Mouse (Mus musculus) T-helper 1 cell (primary cell): ENCODE data around the gene Npb.
"Not testable (repeated sequence)": the region's sequence is repeated elsewhere in the genome, so short reads cannot be mapped to it uniquely, and the experiment has no call there.

Source experiments
- in situ Hi-C: fragments of 300-600 bp; cut with MboI, MseI; formaldehyde crosslinking; loops from one replicate; pipeline ENCODE4 v1.15.1; 2025; ENCODE audit warnings: high pct_unique_total_duplicates

Gene Npb

DNA sequence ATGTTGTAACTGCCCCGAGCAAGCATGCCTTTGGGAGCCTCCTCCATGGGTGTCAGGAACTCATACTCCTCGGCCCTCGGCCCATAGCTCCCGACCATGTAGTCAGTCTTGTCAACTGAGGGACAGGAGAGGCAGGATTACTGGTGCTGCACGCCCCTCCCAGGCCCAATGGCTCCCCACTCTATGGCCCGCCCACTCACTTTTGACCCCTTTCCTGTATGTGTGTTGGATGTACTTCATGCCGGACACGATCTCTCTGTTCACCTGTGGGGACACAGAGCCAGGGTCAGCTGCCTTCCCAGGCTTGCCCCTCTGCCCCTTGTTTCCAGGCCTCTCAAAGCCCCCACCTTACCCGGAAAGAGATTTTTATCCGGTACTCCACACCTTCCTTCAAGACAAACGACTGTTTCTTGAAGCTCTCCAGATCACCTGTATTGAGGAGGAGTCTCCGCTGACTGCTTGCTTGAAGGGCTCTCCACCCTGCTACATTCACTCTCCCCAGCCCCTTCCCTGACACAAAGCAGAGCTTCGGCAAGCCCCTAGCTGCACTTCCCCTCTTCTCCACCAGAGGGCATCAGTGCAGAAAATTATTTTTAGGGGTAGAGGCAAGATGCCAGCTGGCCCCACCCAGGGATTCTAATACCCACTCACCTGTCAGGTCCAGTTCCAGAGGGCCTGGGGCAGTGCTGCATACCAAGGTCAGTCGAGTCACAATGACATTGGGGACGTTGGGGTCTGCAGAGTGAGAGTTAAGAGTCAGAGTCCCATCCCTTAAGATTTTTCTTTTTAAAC lies 28.8 kb upstream of the Npb start:
- in situ Hi-C loops = no loop called here

DNA sequence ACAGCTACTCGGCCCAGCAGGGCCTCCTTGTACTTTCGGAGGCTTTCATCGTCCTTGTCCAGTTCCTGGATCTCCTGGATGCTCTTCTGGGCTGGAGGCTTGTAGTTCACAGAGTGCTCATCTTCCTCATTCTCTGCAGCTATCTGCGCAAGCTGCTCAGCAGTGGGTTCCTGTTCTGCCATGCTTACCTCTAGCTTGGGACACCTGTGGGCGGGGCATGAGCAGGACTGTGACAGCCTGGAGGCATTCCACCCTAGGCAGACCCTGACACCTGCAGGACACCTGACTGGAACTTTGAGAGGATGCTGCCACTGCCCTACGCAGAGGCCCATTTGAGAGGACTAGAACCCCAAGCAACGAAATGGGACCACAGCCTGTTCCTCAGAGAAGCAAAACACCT lies 28.1 kb upstream of the Npb start:
- in situ Hi-C loops = no loop called here

DNA sequence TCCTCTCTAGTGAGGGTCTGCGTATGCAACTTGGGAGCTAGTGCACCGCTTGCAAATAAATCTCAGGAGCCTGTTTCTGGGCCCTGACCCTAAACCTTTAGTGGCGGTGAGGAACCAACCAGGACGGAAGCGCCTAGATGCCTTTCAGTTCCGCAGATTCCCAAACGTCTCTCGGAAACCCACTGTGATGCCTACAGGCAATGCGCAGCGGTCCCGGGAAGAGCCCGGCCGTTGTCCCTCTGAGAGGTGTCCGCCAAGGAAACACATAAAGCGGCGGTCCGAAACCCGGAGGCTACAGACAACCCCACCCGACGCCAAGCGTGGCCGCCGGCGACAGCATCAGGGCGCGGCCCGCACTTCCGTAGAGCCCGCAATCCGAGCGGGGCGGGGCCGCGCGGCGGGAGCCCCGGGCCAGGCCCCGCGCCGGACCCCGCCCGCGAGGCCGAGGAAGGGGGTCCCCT lies 27.4 kb upstream of the Npb start:
- in situ Hi-C loops = no loop called here

DNA sequence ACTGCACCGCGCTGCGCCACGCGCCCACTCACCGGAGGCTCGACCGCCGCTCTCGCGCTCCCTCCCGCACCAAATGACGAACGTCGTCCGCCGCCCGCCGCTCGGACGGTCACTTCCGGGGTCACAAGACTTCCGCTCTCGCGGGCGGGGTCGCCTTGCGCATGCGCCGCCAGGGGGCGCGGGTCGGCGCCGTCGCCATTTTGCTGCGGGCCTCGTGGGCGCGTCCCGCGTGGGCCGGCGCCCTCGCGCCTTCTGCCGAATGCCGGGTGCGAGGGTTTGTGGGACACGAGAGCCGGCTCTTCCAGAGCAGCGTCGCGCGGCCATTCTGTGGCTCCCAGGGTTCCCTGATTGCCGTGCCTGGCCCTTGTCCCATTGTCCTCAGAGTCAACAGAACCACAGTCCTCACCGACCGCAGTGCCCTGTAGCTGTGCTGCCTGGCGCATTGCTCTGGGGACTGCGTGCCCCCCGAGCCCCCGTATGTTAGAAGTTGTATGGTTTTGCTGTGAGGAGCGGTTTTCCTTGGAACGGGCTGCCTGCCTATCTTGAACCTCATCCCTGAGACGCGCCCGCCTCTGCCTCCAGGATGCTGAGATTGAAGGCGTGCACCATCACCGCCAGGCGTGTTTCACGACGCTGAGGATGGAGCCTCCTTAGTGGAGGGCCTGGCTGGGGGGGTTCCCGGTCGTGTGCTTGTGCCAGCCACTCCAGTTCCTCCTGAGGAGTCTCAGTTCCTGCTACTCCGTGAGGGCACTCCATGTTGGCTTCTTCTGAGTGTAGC lies 26.6 kb upstream of the Npb start, which contains the start of gene Arhgdia:
Arhgdia (minus strand) TSS at position 135 of the 778 bp plus-strand sequence.
- in situ Hi-C loops = no loop called here

DNA sequence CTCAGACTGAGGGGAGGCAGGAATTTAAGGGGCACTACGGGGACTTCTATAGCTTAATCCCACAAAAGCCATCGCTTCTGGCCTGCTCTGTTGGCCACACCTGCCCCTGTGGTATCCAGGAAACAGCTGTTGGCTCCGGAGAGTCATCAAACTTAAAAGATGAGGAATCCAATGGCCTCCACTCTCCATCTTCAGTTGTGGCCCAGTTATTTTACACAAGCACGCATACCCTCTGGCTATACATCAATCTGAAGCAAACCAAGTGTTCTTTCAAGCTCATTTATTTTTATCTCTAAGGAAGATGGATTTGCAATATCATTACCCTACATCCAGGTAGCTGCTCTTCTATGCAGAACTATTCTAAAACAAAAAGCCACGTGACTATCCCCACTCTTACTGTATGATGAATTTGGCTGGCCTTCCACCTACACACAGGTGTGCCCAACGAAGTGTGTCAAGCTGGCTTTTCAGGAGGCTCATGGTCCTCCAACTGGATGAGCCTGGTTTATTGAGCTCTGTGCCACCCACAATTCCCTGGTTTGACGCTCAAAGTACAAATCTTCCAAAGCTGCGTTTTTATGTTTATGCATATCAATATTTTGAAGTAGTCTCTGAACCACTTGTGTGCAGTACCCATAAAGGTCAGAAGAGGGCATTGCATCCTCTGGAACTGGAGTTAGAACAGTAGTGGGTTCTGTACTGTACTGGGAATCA lies 25.9 kb upstream of the Npb start:
- in situ Hi-C loops = no loop called here

DNA sequence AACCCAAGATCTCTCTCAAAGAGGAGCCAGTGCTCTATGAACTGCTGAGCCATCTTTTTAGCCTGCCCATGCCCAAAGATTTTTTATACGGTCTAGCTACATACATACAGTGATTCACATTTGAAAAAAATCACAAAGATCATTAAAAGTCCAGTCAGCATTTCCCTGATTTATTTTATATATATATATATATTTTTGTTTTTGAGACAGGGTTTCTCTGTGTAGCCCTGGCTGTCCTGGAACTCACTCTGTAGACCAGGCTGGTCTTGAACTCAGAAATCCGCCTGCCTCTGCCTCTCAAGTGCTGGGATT lies 25.3 kb upstream of the Npb start:
- in situ Hi-C loops = not testable (repeated sequence)

DNA sequence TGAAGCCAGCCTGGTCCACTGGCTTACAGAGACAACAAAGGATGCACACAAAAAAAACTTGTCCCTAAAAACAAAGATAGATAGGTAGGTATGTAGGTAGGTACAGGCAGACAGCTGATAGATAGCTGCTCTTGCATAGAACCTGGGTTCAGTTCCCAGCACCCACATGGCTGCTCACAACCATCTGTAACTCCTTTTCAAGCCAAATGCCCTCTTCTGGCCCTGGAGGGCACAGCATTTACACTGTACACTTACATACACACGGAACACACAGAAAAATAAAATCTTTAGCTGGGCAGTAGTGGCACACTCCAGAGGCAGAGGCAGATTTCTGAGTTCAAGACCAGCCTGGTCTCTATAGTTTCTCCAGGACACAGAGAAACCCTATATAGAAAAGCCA lies 24.3 kb upstream of the Npb start:
- in situ Hi-C loops = no loop called here

DNA sequence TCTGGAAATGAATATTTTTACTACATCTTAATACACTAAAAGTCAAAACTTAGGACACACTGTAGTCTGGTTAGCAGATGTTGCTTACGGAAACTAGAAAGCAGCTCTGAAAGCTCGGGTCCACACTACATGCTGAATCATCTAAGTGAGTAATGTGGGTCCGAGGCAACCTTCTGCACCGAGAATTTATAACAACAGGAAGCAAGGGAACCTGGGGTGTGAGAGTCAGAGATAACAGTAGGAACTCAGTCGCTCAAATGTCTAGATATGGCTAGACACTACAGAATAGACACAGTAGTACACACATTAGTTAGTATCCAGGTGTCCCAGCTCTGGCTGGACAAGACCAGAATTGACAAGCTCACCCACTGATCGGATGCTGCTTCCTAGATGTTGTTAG lies 19.7 kb upstream of the Npb start:
- in situ Hi-C loops = no loop called here

DNA sequence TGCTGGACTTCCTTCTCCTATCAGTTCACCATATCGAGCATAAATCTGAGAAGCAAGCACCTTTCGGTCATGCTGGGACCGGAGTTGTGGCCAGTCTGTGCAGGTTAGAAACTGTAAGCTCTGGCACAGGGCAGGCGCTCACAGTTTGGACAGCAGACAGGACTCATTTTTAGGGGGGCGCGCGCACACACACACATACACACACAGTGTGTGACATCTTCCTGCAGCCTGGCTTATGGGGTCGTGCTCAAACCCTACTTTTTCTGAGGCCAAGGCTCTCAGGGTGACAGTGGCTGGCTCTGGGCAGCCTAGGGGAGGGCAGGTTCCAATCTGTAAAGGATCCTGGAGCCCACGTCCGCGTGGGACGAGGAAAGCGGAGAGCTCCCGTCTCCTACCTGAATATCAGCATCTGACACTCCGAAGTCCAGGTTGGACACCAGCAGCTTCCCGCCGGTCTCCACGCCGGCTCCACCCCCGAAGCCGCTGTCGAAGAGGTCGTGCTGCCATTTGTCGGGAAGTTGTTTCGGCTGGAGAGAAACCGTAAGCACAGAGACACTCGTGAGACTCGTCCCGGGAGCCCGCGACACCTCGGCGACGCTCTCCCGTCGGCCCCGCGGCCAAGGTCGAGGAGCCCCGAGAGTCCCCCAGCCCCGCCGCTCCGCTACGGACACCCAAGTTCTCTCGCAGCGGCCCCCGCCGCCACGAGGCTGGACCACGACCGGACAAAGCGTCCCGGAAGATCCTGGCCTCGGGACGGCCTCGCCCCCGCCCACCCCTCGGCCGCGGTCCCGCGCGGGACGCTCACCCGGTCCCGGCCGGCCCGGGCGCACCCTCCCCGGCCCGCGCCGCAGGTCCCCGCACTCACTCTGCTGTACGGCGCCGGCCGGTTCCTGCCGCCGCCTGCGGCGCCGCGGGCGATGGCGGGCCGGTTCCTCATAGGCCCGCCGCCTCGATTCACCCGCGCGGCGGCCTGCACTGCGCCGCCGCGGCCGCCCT lies 10.7 kb upstream of the Npb start:
- in situ Hi-C loops = no loop called here

DNA sequence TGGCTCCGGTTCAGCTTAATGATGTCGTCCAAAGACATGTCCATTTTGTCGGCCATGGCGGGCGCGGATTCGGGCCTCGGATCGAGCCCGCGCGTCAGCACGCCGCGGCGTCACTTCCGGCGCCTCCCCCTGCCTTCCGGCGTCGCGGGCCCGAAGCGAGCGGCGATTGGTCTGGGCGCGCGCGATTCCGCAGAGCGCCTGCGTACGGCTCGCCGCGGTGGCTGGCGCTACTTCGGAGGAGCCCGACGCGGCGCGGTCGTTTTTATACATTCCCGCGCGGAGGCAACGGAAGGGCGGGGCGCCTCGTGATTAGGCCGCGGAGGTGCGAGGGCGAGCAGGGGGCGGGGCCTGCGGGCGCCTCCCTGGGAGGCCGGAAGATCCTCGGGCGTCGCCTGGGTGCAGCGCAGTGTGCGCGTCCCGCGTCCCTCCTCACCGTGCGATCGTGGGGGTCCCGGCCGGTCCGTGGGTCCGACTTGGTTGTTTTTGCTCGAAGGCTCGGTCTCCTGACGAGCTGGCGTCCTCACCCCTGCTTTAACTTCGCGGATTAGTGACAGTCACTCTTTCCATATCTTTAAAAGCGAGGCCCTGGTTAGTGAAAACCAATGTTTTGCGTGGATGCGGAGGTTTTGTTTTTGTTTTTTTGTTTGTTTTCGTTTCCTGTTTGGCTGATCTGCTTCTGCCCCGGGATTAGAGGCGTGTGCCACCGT lies 9.8 kb upstream of the Npb start, which contains the start of the genes Alyref and Anapc11:
Alyref (minus strand) TSS at position 83 of the 707 bp plus-strand sequence.
Anapc11 (plus strand) TSS at position 139 of the 707 bp plus-strand sequence.
- in situ Hi-C loops = no loop called here

DNA sequence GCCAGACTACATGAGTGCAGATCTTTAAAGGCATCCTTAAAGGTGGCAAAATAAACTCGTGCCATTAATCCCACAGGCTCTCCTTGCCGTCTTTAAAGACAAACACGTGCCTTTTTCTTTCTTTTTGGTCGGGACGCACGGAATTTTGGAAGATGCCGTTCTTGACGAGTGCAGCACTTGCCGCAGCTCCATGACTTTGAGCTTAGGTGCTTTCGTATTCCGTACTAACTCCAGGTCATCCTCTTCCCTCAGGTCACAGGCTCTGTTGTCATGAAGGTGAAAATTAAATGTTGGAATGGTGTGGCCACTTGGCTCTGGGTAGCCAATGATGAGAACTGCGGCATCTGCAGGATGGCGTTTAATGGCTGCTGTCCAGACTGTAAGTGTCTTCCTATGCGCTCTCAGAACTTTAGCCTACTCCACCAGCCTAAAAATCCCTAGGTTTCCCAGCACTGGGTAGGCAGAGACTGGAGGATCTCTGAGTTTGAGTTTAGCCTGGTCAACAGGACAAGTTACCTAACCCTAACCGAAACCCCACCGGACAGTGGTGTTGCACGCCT lies 9.2 kb upstream of the Npb start:
- in situ Hi-C loops = no loop called here

DNA sequence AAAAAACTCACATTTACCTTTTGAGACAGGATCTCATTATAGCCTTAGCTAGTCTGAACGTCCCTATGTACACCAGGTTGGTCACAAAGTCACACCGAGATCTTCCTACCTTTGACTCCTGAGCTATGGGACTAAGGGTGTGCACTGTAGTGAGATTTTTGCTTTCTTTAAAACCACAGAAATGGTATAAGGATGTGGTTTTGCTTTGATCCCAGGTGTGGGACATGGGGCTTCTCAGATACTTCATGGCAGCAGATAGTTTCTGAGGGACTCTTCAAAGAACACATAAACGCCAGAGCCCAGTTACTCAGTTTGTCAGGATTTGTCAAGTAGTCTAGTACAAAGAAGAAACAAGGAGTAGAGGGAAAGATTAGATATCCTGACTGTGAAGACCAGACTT lies 7.6 kb upstream of the Npb start:
- in situ Hi-C loops = no loop called here

DNA sequence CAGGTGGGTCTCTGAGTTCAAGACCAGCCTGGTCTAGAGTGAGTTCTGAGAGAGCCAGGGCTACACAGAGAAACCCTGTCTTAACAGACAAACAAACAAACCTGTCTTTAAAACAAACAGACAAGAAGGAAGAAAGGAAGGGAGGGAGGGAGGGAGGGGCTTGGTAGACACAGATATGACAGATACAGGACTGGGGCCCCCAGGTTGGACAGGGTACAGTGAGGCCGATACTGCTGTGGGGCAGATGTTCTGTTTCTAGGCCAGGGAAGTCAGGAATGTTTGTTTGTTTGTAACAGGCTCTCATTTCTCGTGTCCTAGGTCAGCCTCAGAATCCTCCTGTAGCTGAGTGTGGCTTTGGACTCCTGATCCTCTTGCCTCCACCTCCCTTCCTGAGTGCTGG lies 4.7 kb upstream of the Npb start:
- in situ Hi-C loops = no loop called here

DNA sequence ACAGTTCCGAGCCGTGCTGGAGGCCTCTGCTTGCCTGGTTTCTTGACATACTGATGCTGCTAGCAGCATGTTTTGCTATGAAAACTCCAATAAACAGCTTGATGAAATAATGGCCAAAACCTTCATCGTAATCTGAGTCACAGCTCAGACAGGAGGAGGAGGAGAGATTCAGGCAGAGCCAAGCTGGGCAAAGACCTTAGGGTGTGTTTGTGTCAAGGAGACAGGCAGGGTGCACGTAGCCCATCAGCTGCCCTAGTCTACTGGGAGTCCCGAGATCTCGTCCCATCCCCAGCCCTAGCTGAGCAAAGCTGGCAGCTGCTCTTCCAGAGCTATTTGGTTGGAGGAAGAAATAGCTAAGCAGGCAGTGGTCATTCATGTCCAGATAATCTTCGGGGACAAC lies 2.6 kb upstream of the Npb start:
- in situ Hi-C loops = no loop called here

DNA sequence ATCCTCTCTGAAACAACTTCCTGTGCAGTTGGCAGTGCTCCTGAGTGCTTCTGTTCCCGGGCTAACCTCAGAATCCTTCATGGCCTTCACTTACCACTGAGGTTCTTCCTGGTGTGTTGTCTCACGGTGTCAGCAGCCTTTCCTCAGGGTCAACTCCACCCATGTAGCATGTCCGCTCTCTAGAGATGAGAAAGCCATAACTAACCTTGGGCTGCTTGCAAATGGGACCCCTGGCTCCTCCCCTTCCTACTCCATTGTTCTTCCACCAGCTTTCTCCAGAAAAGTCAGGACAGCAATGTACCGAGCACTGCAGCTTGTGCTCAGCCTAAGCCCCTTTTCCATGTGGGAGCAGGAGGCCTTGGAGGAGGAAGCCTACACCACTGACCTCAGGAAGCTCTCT lies 1.5 kb upstream of the Npb start:
- in situ Hi-C loops = no loop called here

DNA sequence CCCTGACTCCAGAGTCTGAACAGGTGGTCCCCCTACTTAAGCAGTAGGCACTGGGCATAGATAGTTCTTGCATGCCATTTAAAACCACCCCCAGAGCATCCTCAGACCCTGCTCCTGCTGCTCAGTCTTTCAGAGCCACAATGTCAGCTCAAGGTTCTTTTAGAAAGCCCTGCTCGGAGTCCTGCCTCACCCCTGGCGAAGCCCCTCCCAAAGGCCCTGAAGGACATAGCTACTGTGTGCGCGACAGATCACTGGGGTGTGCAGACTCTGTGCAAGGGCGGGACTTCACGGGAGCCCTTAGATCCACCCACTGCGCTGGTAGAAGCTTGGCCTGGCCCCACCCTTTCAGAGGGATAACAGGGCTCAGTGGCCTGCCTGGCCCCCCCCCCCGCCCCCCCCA lies 973 bp downstream of the Npb start:
- in situ Hi-C loops = no loop called here

DNA sequence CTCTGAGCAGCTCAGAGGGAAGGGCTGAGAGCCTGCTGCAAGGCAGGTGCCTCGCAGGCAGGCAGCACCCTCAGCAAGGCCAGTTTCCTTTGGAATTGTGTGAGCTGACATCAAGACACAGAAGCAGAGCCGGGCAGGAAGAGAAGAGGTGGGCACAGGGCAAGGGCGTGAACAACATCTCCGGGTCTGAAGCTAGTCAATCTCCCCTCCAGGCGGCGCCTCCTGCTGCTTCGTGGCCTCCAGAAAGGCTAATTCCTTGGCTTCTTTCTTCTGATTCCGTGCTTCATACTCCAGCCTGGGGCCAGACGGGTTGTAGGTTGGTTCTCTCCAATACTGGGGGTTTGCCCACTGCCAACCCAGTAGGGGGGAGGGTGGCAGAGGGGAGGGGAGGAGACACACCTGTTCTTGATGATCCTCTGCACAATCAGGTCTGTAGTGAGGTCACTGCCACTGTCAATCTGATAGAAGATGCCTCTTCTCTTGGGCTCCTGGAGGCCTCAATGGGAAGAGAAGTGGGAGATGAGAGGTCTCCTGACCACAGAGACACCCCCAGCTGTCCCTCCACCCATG lies 2.3 kb downstream of the Npb start:
- in situ Hi-C loops = no loop called here

DNA sequence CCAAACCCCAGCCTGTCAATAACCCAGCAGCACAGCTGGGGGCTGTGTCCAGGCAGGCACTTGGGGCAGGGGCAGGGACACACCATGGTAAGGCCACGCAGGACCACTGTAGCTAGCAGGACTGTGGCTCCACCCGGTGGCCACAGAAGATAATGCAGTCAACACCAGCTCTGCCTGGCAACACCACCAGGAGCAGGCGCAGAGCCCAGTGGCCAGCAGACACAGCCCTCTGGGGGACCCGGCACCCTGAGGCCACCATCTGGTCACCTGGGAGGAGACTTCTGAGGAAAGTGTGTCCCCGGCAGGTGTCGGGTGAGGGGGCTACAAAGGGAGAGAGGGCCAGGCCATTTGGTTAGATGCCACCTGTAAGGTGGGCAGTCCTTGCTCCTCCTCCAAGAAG lies 4.5 kb downstream of the Npb start:
- in situ Hi-C loops = no loop called here

DNA sequence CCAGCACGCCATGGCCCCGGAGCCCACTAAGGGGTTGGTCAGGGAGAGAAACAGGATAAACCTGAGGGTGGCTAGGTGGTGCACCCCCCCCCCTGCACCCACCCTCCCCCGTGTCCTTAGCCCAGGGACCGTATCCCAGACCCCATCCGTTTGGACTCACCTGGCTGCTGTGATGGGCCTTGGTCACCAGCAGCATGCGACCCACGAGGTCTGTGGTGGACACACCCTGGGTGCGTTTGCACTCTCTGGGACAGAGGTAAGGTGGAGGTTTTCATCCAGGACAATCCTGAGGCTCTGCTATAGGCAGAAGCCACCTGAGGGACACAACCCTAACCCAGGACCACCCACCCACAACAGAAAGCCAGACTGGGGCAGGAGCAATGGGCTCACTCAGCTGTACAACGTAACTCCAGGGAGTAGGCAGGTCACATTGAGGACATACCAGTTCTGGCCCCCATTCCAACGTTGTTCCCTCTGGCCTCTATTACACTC lies 5.2 kb downstream of the Npb start:
- in situ Hi-C loops = no loop called here

DNA sequence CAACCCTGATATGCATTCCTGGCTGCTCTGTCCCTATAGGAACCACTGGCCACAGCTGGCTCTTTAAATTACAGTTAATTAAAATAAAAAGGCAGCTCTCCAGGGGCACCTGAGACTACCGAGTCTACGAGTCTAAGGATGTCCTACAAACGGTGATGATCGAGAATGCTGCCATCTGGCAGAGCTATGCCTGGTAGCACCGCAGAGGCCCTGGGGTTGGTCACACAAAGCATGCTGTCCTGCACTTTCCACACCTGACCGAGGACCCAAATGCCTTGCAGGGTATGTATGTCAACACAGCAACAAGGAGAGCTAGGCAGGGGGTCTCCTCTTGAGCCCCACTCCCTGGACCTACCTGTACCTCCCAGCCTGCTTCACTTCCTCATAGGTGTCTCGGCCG lies 5.7 kb downstream of the Npb start:
- in situ Hi-C loops = no loop called here
